Mouse (Mus musculus) retina, adult 2 months (tissue): ENCODE data around the gene Flnb.

Experiments used
- DNase-seq: peaks from one replicate; pipeline ENCODE4 v3.0.0-alpha.2; 2012; ENCODE audit warnings: low read depth, low spot score

Gene Flnb

DNA sequence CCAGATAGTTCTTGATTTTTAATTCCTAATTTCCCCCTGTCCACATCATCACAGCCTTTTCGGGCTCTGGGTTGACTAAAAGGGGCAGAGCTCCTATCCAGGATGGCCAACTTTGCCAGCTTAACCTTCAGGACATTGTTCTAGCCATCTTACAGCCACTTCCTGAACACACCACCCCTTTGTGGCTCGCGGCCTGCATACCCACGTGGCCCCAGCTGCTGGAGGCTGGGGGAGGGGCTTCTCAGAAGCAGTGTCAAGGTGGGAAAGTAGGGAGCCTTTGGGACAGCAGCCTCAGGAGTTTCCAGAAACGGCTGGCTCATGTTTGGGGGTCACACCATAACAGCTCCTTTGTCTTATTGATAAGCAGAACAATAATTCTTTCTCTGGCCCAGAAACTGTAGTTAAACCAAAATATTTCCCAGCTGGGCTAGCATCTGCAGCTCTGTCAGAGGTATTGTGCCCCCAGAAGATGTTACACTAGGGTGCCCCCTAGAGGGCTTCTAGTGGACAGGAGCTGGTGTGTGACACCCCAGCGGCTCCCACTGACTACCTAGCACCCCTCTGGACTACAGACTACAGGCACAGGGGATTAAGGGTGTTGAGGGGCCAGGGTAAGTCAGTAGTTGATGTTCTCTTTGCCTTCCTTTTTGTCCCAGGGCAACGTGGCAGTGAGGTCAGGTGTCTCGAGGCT lies 126.7 kb downstream of the Flnb start:
- no peak for DNase-seq

DNA sequence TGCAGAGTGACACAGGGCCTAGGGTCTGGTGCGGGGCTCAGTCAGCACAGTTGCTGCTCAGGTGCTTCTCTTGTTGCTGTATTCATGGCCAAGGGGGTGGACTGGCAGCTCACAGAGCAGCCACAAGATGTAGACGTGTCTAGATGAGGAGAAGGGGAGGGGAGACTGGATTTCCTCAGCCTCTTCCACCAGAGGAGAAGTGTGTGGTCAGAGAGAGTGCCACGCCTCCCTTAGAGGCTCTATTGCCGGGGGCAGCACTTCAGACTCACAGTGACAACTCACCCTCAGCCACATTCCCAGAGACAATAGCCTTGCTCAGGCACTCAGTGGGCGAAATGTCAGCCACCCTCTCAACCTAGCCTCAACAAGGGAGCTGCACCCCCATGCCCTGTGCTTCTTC lies 127.5 kb downstream of the Flnb start:
- no peak for DNase-seq

- no peak for DNase-seq
Observed at GRCm38 (mm10) chr14:7951234-7951633, 133.5 kb downstream of the Flnb start.

GRCm38 (mm10) chr14:7952610-7953254 lies 135.0 kb downstream of the Flnb start:
- no peak for DNase-seq

DNA sequence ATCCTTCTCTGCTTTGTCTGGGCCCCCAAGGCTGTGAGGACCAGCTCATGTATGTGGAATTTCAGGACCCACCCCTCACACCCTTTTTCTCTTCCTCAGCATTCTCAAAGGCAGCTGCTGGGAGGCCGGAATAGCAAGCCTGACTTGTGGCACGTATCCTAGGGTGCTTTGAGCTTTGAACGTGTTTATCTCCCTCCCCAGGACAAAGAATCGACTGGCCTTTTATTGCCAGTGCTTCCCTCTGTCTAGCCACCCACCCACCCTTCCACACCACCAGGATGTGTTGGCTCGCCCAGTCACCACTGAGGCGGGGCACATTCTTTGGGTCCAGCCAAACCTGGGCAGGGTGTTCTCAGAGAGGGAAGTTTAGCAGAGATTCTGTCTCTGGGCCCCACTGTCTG lies 136.3 kb downstream of the Flnb start:
- DNase-seq = no peak

GRCm38 (mm10) chr14:7956427-7956826 lies 138.7 kb downstream of the Flnb start:
- no peak for DNase-seq

- no peak for DNase-seq
Observed at GRCm38 (mm10) chr14:7957049-7957448, 139.3 kb downstream of the Flnb start, which contains the start of gene Gm45521. TSS of gene Gm45521 (plus strand) at chr14:7957288.

DNA sequence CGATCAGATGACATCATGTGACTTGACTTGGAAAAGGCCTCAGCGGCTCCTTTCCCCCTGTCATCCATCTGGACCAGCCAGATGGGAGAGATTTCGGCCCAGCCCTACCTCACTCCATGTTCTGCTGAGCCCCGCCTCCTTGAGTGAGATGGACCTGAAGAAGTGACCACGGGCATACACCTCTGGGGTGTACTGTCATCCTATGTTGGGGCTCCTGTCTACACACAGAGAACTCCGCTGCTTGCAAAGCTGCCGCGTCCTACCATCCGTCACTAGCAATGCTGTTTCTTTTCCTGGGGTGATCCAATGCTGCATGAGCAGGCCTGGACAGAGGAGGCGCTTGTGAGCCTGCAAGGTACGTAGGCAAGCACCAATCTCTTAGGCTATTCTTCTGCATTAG lies 142.9 kb downstream of the Flnb start:
- DNase-seq = no peak

DNA sequence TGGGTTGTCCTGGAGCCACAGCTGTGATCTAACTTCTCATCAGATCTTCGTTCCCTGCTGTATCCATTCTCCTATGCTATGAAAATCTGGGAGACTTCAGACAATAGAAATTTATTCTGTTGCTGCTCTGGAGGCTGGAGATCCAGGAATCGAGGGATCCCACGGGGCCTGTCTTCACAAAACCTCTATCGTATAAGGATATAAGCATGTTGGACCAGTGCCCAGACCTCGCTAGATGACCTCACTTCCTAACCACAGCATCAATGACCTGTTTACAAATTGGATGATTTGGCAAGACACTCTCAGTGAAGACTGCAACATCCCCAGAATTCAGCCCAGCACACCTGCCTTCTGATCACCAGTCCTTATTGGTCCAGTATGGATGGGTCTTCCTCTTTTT lies 144.0 kb downstream of the Flnb start:
- no peak for DNase-seq

GRCm38 (mm10) chr14:7962626-7963025 lies 144.9 kb downstream of the Flnb start:
- DNase-seq = no peak

GRCm38 (mm10) chr14:7963160-7963559 lies 145.4 kb downstream of the Flnb start:
- DNase-seq = no peak

DNA sequence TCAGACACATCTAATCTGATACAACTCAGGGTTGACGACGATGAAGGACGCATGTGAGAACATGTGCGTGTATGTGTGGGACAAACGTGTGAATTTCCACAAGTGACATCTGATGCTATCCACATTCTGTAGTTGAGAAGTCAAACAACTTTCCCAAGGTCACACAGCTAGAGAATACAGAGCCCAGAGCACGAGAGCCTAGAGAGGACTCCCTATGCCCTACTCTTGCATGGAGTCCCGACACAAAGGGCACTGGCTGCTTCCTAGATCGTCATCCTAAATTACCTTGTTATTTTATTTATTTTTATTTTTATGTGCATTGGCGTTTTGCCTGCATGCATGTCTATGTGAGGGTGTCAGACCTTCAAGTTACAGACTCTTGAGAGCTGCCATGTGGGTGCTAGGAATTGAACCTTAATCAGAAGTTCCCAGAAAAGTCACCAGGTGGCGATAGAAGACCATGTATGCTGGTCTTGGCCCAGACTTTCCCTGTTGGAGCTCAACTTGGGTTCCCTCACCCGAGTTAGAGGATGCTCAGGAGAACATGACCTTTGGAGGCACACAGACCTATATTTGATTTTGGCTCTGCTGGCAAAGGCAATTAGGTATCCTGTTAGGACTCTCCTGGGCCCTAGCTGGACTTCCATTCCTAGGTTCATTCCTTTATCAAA lies 146.6 kb downstream of the Flnb start:
- DNase-seq = peak; percentile 53

DNA sequence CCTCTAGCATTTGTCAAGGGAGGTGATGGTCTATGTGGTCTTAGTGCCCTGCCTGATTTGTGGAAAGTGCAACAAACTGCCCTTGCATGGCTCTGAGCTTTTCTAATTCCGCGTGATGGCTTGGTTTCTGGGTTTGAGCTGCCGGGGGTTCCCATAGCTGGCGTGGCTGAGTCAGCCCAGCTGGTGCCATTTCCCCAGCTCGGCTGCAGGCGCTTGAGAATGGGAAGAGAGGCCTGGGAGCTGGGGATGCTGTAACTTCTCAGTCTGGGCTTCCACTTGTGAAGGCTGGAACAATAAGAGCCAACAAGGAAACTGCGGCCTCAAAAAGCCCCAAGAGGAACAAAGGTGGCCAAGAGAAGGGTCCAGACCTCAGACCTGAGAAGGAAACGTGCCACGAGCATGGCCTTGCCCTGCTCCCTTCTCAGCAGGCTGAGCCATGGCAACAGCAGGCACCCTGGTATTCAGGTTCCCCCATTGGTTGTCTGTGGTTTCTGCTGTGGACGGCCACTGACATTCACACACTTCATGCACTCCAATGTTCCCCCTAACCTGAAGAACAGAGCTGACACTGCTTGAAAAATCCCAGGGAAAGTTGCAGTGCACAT lies 154.2 kb downstream of the Flnb start:
- DNase-seq = no peak

- DNase-seq = no peak
Observed at GRCm38 (mm10) chr14:7974643-7975042, 156.9 kb downstream of the Flnb start.

DNA sequence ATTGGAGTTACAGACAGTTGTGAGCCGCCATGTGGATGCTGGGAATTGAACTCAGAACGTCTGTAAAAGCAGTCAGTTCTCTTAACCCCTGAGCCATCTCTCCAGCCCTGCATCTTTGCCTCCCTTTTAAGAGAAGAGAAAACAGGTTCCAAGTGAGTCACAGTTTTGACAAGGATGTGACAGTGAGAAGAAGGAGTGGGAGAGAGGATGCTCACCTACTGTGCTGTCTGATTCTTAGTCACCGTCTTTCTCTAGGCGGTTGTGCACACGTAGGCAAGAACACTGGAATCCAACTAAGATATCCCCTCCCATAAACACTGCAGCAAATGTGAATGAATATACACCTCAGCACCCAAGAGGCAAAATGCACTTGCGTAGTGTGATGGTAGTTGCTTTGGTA lies 157.4 kb downstream of the Flnb start:
- DNase-seq = no peak

DNA sequence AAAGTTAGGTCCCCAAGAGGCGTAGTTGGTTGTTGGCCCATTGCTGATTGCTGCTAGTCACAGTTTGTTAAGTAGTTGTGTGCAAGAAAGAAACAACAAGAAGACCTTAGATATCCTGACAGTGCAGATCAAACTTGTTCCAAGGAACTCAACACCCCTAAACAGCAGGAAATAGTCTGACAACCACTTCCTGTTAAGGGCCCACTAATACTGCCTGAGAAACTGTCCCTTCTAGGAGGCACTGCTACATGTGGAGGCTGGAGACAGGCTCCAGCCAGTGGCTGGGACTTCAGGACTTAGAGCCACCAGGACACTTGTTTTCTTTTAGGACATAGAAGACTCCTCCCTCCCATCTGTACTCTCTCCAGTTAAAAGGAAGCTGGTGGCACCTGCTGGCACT lies 159.7 kb downstream of the Flnb start:
- DNase-seq = no peak

- no peak for DNase-seq
Observed at GRCm38 (mm10) chr14:7978183-7978582, 160.4 kb downstream of the Flnb start.

GRCm38 (mm10) chr14:7981226-7981625 lies 163.5 kb downstream of the Flnb start:
- DNase-seq = no peak

DNA sequence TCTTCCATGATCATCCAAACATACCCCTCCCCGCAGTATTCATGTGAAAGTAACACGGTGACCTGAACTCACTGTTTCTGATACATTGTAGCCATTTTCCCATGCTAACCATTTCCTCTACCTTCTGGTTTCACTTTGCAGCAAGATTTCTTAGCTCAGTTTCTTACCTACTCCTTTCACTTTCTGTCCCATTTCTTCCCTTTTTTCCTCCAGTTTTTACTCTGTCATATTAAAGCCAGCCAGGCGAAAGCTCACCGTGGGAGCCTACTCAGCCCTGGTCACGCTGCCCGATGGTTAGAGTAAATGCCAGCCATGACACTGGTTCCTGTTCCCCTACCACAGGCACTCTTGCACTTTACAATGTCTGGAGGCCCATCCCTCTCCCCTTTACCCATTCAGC lies 169.2 kb downstream of the Flnb start:
- DNase-seq = no peak

GRCm38 (mm10) chr14:7989371-7989770 lies 171.6 kb downstream of the Flnb start:
- DNase-seq = no peak

DNA sequence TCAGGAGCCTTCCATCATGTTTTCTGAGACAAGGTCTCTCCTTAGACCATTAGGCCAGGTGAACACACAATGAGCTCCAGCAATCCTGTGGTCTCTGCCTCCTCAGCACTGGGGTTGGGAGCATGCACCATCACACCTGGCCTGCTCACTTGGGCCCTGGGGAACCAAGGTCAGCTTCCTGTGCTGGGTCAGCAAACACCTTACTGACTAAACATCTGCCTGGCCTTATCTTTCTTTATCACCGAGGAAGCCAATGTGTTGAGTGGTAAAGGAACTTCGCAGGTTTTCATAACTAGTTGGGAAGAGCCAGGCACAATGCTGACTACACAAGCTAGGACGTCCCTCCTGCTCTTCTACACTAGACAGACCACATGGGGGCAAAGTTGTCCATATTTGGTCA lies 172.2 kb downstream of the Flnb start:
- DNase-seq = no peak

DNA sequence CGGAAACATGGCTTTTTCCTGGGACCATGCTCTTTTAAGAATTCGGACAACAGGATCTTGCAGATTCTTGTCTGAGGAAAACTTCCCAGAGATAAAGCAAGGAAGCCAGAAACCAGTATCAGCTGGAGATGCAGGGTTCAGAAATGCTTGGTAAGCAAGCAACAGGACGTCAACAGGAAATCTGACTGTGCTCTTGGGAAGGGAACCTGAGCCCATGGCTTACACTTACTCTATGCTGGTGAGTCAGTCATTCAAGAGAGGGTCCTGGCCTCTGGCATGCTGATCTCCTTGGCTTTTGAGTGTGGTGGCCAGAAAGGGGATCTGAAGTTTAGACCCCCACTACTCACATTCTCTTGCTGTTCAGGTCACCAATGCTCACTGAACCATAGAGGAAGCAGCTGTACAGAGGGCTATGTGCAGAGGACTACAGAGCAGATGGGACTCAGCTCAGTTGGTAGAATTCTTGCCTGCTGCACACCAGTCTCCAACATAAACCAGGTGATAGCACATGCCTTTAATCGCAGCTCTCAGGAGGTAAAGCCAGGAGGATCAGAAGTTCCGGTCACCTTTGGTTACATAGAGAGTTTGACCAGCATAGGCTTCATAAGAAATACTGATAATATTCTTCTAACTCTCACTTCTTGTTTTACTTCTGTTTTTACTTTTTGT lies 173.5 kb downstream of the Flnb start:
- DNase-seq = no peak
